Mouse (Mus musculus) E14TG2a.4 (cell line): Measurements from ENCODE around the gene Slc31a2.

Source experiments
- H3K27me3 ChIP-seq: 2 replicates; pipeline ENCODE4 v1.6.1; 2014; ENCODE audit warnings: low read length, control low read depth; ENCODE audit not compliant: insufficient read depth
- H3K36me3 ChIP-seq: 2 replicates; pipeline ENCODE4 v1.6.1; 2014; ENCODE audit warnings: low read length, control low read depth; ENCODE audit not compliant: insufficient read depth
- H3K4me1 ChIP-seq: replicated peaks from 2 replicates; pipeline ENCODE4 v1.6.1; 2014; ENCODE audit warnings: low read depth, low read length, control low read depth
- H3K4me3 ChIP-seq: replicated peaks from 2 replicates; pipeline ENCODE4 v1.5.1; 2014; ENCODE audit warnings: mild to moderate bottlenecking, low read length
- H3K9me3 ChIP-seq: 2 replicates; pipeline ENCODE4 v1.6.1; 2014; ENCODE audit warnings: low read length, control low read depth
- CTCF ChIP-seq: conservative IDR thresholded peaks from 2 replicates; pipeline ENCODE4 v1.5.1; 2014; ENCODE audit warnings: low read length
- NANOG ChIP-seq: IDR thresholded peaks from 2 replicates; pipeline ENCODE4 v1.6.1; 2014; ENCODE audit warnings: borderline replicate concordance, low read length, mixed read lengths
- POU5F1 ChIP-seq: IDR thresholded peaks from 2 replicates; pipeline ENCODE4 v1.6.1; 2014; ENCODE audit warnings: low read length, borderline replicate concordance

Slc31a2 gene

DNA sequence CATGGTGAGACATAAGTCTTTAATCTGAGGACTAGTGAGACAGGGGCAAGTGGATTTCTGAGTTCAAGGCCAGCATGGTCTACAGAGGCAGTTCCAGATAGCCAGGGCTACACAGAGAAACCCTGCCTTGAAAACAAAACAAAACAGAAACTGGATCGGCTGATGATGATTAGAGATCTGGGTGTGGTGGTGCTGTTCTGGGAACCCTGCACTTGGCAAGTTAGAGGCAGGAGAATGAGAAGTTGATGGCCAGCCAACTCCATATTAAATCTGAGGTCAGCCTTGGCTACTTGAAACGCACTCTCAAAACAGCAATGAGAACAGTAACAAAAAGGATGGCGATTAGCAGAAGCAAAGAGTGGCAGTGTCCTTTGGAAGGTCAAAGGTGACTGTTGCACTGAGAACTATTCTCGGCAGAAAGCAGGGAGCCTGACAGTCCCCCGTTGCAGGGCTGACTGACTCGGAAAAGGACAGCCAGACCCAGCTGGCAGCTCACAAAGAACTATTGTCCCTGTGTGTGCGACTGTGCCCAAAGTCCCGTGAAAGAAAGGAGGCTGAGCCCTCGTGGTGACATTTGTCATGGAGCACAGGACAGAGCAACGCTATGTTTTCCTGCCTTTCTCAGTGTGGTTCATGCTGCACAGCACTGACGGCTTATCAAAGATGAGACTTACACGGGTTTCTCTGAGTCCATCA, 12.6 kb downstream of the Slc31a2 start:
- Histone ChIP-seq H3K4me3 (no peak overlapping the region), H3K27me3 (no peaks in the 10 kb centered on the region), H3K36me3 (no peaks in the 10 kb centered on the region), H3K4me1 (peaks cover 8% of the 10 kb centered on the region), H3K9me3 (no peaks in the 10 kb centered on the region)
- TF ChIP-seq POU5F1 (no peak), CTCF (no peak), NANOG (no peak)

DNA sequence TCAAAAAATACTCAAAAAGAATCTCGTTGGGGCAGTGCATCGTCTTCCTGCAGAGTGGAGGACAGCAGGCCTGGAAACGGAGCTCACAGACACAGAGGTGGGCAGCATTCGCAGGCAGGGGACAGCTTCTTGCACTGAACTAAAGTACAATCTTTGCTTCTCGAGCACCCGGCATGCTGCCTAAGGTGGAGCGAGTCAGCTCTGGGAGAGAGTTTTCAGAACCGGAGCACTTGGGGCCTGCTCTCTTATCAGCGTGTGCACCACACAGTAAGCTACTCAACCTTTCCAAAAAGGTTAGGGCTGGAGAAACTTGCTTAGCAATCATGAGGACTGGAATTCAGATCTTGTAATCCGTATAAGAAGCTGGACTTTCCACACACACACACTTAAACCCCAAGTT, 14.3 kb downstream of the Slc31a2 start:
- Histone ChIP-seq H3K4me3 (no peak overlapping the region), H3K4me1 (peaks cover 20% of the 10 kb centered on the region), H3K27me3 (no peaks in the 10 kb centered on the region), H3K9me3 (no peaks in the 10 kb centered on the region), H3K36me3 (no peaks in the 10 kb centered on the region)
- TF ChIP-seq CTCF (no peak), POU5F1 (no peak), NANOG (no peak)

DNA sequence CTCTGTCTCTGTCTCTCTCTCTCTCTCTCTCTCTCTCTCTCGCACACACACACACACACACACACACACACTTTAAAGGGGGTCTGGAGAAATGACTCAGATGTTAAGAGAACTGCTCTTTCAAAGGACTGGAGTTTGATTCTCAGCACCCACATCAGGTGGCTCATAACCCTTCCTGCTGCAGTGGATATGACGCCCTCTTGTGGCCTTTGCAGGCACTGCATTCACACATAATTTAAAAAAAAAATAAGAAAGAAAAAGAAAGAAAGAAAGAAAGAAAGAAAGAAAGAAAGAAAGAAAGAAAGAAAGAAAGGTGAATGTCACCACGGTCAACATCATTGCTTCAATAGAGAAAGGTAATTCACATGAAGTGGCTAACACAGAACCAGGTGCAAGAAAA, 14.9 kb downstream of the Slc31a2 start:
- no peak overlapping the region for H3K4me3 ChIP-seq
- TF ChIP-seq CTCF (peak; percentile 66), NANOG (no peak), POU5F1 (no peak)
- no peaks in the 10 kb centered on the region for H3K27me3 ChIP-seq
- H3K36me3 ChIP-seq: no peaks in the 10 kb centered on the region
- H3K4me1 ChIP-seq: peaks cover 21% of the 10 kb centered on the region
- H3K9me3 ChIP-seq: no peaks in the 10 kb centered on the region

DNA sequence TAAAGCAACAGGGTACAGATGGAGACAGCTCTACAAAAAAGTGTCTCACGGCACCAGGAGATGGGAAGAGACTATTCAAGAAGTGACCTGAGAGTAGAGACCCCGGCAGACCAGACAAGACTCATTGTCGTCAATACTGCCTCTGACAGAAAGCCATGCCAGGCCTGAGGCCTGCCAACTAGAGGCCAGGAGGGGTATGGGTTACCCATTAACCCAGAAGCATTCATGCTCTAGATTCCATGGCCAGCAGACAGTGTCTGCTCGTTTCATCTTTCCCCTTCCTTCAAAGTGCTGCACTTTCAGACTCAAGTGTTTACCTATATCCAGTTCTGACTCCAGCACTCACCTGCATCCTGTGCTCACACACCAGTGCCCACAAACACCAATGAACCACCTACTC, 15.7 kb downstream of the Slc31a2 start:
- no peak overlapping the region for H3K4me3 ChIP-seq
- TF ChIP-seq POU5F1 (no peak), NANOG (no peak), CTCF (no peak; the same call in 1 of the 2 replicates)
- H3K36me3 ChIP-seq: no peaks in the 10 kb centered on the region
- peaks cover 27% of the 10 kb centered on the region for H3K4me1 ChIP-seq
- H3K9me3 ChIP-seq: no peaks in the 10 kb centered on the region
- H3K27me3 ChIP-seq: 0 out of 2 replicates have a peak, but pooled peaks cover 4% of the 10 kb centered on the region

DNA sequence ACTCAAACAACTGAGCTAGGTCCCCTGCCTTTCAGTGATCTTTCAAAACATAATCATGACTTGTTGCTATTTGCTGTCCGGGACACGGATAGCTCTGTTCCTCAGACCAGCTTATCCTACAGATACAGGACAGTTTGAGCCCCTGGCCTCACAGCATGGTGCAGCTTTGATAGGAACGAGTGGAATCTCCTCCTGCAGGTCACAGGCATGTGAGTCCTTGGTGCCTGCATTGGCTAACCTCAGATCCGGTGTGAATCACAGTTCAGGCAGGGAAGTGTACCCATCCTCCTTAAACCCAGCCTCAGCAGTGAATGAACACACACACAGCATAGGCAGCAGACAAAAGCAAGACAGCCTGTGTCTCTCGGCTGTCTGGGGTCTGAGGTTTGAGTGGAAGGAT, 19.0 kb downstream of the Slc31a2 start:
- peaks cover 42% of the 10 kb centered on the region for H3K4me1 ChIP-seq
- H3K27me3 ChIP-seq: peaks cover 12% of the 10 kb centered on the region; the same call in 1 of the 2 replicates
- no peak overlapping the region for H3K4me3 ChIP-seq
- H3K36me3 ChIP-seq: no peaks in the 10 kb centered on the region
- TF ChIP-seq CTCF: no peak
- TF ChIP-seq POU5F1: no peak
- no peak for TF ChIP-seq NANOG
- H3K9me3 ChIP-seq: no peaks in the 10 kb centered on the region

DNA sequence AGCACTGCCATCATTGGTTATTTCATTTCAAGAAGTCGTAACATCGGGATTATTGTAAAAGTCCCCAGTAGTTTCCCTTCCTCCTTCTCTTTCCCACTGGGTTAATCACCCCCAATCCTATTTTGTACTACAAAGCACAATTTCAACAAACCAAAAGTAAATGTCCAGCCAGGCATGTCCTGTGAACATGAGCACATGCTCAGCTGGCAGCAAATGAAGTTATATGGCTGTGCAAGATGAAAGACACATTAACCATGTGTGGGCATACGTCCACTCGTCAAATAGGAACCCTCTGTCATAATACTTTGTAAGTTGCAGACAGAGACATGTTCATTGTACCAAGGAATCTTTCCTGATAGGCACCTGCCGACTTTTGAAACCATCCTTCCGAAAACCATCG, 20.6 kb downstream of the Slc31a2 start:
- H3K27me3 ChIP-seq: peaks cover 12% of the 10 kb centered on the region; the same call in 1 of the 2 replicates
- TF ChIP-seq CTCF: no peak
- TF ChIP-seq POU5F1: no peak
- TF ChIP-seq NANOG: no peak
- H3K36me3 ChIP-seq: no peaks in the 10 kb centered on the region
- peaks cover 51% of the 10 kb centered on the region for H3K4me1 ChIP-seq
- H3K4me3 ChIP-seq: no peak overlapping the region
- H3K9me3 ChIP-seq: no peaks in the 10 kb centered on the region

DNA sequence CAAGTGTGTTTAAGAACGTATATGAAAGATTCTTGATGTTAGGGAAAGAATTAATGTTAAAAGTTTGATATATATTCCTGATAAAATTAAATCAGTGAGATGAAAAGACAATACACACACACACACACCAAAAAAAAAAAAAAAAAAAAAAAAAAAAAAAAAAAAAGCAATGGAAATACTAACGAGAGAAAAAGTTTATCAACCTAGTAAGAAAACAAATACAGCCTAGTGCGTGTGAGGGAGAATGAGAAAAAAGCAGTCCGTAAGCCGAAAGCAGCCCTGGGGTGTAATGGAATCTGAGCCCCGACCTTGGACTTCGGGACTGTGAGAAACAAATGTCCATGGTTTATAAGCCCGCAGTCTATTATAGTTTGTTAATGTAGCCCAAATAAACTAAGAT, 23.2 kb downstream of the Slc31a2 start:
- Histone ChIP-seq H3K36me3 (peaks cover 13% of the 10 kb centered on the region), H3K27me3 (peaks cover 12% of the 10 kb centered on the region; the same call in 1 of the 2 replicates), H3K4me3 (peak overlapping the region; percentile 86), H3K4me1 (peaks cover 72% of the 10 kb centered on the region), H3K9me3 (no peaks in the 10 kb centered on the region)
- TF ChIP-seq NANOG: no peak
- no peak for TF ChIP-seq POU5F1
- no peak for TF ChIP-seq CTCF

DNA sequence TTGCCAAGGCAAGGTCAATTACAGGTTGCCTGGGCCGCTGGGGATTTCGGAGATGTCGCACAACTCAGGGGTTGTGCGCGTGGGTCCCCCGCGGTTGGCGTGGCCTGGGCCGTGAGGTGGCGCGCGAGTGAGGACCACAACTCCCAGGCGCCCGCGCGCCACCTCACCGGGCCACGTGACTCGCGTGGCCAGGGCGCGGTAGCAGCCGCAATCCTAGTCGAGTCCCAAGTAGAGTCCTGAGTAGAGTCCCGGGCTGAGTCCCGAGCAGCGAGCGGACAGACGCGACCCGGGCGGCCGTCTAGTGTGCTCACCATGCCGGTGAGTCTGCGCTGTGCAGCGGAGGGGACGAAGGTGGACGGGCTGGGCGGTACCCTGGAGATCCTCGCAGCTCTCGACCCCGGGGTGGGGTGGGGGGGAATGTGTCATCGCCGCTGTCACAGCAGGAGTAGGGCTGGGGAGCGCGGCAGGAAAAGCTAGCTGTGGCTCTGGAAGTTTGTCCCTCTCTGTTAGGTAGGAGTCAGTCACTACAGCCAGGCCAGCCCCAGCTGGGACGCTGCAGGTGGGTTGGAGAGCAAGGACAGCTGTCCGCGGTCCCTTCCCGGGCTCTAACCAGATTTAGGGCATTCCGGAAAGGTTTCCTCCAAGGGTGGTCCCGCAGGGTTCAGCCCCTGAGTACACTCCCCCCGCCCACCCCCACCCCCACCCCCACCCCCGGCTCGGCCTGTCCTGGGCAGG, 24.1 kb downstream of the Slc31a2 start:
- peak overlapping the region; percentile 86 for H3K4me3 ChIP-seq
- H3K4me1 ChIP-seq: peaks cover 72% of the 10 kb centered on the region
- H3K27me3 ChIP-seq: peaks cover 12% of the 10 kb centered on the region; the same call in 1 of the 2 replicates
- TF ChIP-seq CTCF: no peak
- H3K36me3 ChIP-seq: peaks cover 20% of the 10 kb centered on the region
- H3K9me3 ChIP-seq: no peaks in the 10 kb centered on the region
